In genomic region chr1:178936457-178936856, GRCm38 (mm10) we compare ENCODE assay signal across 16 mouse cellular contexts.
A peak's percentile ranks its signal among the peaks of the same experiment; 100 is the strongest.
DNase-seq lines count a peak whose midpoint lies in the region; ATAC-seq and TF ChIP-seq lines count a peak whose summit lies in the region.
"Had no signal": no experiment of that assay in that cellular context is flagged by ENCODE, and none has a peak within 500 bp of the region (broad histone marks: within the 10 kb centered on the region; RNA-seq: fewer than 3 reads in every experiment).

No protein-coding gene starts in this region.

- no peaks in the 10 kb centered on the region for H3K4me1 ChIP-seq in forebrain, embryonic 11.5 days (replicated peaks; ENCODE audit: control insufficient read depth, insufficient read depth, low read length)
- peaks cover 9% of the 10 kb centered on the region for H3K4me1 ChIP-seq in forebrain, embryonic 10.5 days
- no peaks in the 10 kb centered on the region for H3K4me1 ChIP-seq in kidney, adult 2 months (ENCODE audit: control insufficient read depth, insufficient read depth, low read length)
- H3K4me1 ChIP-seq in kidney, embryonic 16.5 days (ENCODE audit: insufficient read depth, low read length), result no peaks in the 10 kb centered on the region
- H3K4me1 ChIP-seq: liver, embryonic 15.5 days had no signal

- H3K27me3 ChIP-seq in forebrain, embryonic 11.5 days (ENCODE audit: control insufficient read depth, insufficient read depth, low read length), result no peaks in the 10 kb centered on the region
- H3K27me3 ChIP-seq in forebrain, embryonic 10.5 days (ENCODE audit: poor library complexity, severe bottlenecking), result no peaks in the 10 kb centered on the region
- H3K27me3 ChIP-seq in kidney, adult 2 months (replicated peaks; ENCODE audit: control insufficient read depth, insufficient read depth, low read length), result no peaks in the 10 kb centered on the region
- H3K27me3 ChIP-seq in Patski, result no peaks in the 10 kb centered on the region
- H3K27me3 ChIP-seq in kidney, embryonic 16.5 days (ENCODE audit: insufficient read depth, low read length), result no peaks in the 10 kb centered on the region
- H3K27me3 ChIP-seq: liver, embryonic 15.5 days; midbrain, embryonic 12.5 days; neural tube, embryonic 12.5 days had no signal

- no peaks in the 10 kb centered on the region for H3K36me3 ChIP-seq in forebrain, embryonic 11.5 days (ENCODE audit: control insufficient read depth, insufficient read depth, low read length)
- H3K36me3 ChIP-seq in forebrain, embryonic 10.5 days (replicated peaks), result 0 out of 2 replicates have a peak, but pooled peaks cover 8% of the 10 kb centered on the region
- no peaks in the 10 kb centered on the region for H3K36me3 ChIP-seq in kidney, adult 2 months (ENCODE audit: control insufficient read depth, insufficient read depth, low read length)
- peaks cover 10% of the 10 kb centered on the region for H3K36me3 ChIP-seq in kidney, embryonic 16.5 days (ENCODE audit: insufficient read depth, low read length)
- H3K36me3 ChIP-seq: G1E; liver, embryonic 15.5 days; midbrain, embryonic 12.5 days had no signal

- H3K9me3 ChIP-seq in forebrain, embryonic 11.5 days (ENCODE audit: control insufficient read depth, low read length), result no peaks in the 10 kb centered on the region
- no peaks in the 10 kb centered on the region for H3K9me3 ChIP-seq in forebrain, embryonic 10.5 days
- no peaks in the 10 kb centered on the region for H3K9me3 ChIP-seq in kidney, embryonic 16.5 days (ENCODE audit: low read length)
- H3K9me3 ChIP-seq: G1E; liver, embryonic 15.5 days; midbrain, embryonic 12.5 days; neural tube, embryonic 12.5 days had no signal

- no peak for ATAC-seq in forebrain, embryonic 11.5 days (replicated peaks; ENCODE audit: low FRiP score)
- no peak for ATAC-seq in Patski
- peak; percentile 64 for ATAC-seq in kidney, embryonic 16.5 days (ENCODE audit: low FRiP score, low TSS enrichment)
- ATAC-seq: activated CD4-positive, CD25-positive, alpha-beta regulatory T cell, adult 4 months; intestine, embryonic 16.5 days had no signal

- in situ Hi-C loops in Patski (cut with MboI; ENCODE audit: low pct_unique_long_range_greater_than_20kb), result no loop called here

- WGBS in forebrain, embryonic 11.5 days, result 78% methylated on average over 4 of the region's 4 CpGs
- WGBS in forebrain, embryonic 10.5 days, result 78% methylated on average over 4 of the region's 4 CpGs
- 27% methylated on average over 4 of the region's 4 CpGs for WGBS in kidney, adult 2 months
- WGBS in kidney, embryonic 16.5 days, result 33% methylated on average over 4 of the region's 4 CpGs

- no peak for TF ChIP-seq POLR2A in kidney, adult 2 months (IDR thresholded peaks at IDR 0.05; ENCODE audit: low read depth, low read length)

- POLR2A ChIA-PET in Patski (lab: Charles Lee), result no interaction called here

- peak; percentile 25 for DNase-seq in forebrain, embryonic 11.5 days (ENCODE audit: low spot score)
- DNase-seq in forebrain, embryonic 10.5 days (ENCODE audit: extremely low spot score, low spot score), result no peak
- DNase-seq in kidney, adult 2 months, result peak; percentile 16
- DNase-seq in kidney, postnatal 36 days, result no peak
- peak; percentile 27 for DNase-seq in Patski (ENCODE audit: low read depth, low spot score)
- no peak for DNase-seq in natural killer cell, adult 2 months (ENCODE audit: low spot score in 2 of 2)
- DNase-seq in urinary bladder, adult 2 months (ENCODE audit: low spot score), result no peak
- DNase-seq: cerebellum, postnatal 14 days; retina, postnatal 1 day had no signal

- no peak overlapping the region for H3K4me3 ChIP-seq in forebrain, embryonic 11.5 days (ENCODE audit: low read depth, low read length)
- no peak overlapping the region for H3K4me3 ChIP-seq in forebrain, embryonic 10.5 days
- no peak overlapping the region for H3K4me3 ChIP-seq in kidney, adult 2 months (ENCODE audit: insufficient read depth, low read depth, low read length)
- no peak overlapping the region for H3K4me3 ChIP-seq in kidney, embryonic 16.5 days (ENCODE audit: low read length)
- H3K4me3 ChIP-seq: liver, embryonic 15.5 days; midbrain, embryonic 12.5 days; neural tube, embryonic 12.5 days had no signal

- H3K27ac ChIP-seq in forebrain, embryonic 11.5 days (ENCODE audit: low read depth, low read length), result no peak overlapping the region
- no peak overlapping the region for H3K27ac ChIP-seq in forebrain, embryonic 10.5 days
- no peak overlapping the region for H3K27ac ChIP-seq in kidney, adult 2 months (ENCODE audit: insufficient read depth, low read depth, low read length)
- H3K27ac ChIP-seq in kidney, embryonic 16.5 days (ENCODE audit: low read length), result no peak overlapping the region; the same call in 1 of the 2 replicates
- H3K27ac ChIP-seq: liver, embryonic 15.5 days; midbrain, embryonic 12.5 days; neural tube, embryonic 12.5 days had no signal

- H3K4me2 ChIP-seq in forebrain, embryonic 11.5 days (ENCODE audit: low read depth, low read length, severe bottlenecking), result no peak overlapping the region
- no peak overlapping the region for H3K4me2 ChIP-seq in kidney, embryonic 16.5 days (replicated peaks; ENCODE audit: low read depth, low read length)
- H3K4me2 ChIP-seq: liver, embryonic 15.5 days; midbrain, embryonic 12.5 days; neural tube, embryonic 12.5 days had no signal

- TF ChIP-seq CTCF in kidney, adult 2 months (conservative IDR thresholded peaks at IDR 0.05; ENCODE audit: insufficient read depth, insufficient read length, low read depth, low read length), result no peak
- no peak for TF ChIP-seq CTCF in Patski (IDR thresholded peaks at IDR 0.05)

- no peak overlapping the region for H3K9ac ChIP-seq in forebrain, embryonic 11.5 days (ENCODE audit: low read length)
- H3K9ac ChIP-seq in kidney, embryonic 16.5 days (replicated peaks; ENCODE audit: low read length), result no peak overlapping the region
- H3K9ac ChIP-seq: liver, embryonic 15.5 days; midbrain, embryonic 12.5 days; neural tube, embryonic 12.5 days had no signal

- CTCF ChIA-PET in Patski (lab: Charles Lee), result no interaction called here

Comparison
In these comparisons a context has a peak if more than half of its experiments do, and no peak if none do; other contexts are left out.
1. DNase-seq: peak in forebrain, embryonic 11.5 days (single experiment), kidney, adult 2 months (single experiment) and Patski (single experiment); none in forebrain, embryonic 10.5 days (single experiment), kidney, postnatal 36 days (0 of 2), natural killer cell, adult 2 months (0 of 2) and urinary bladder, adult 2 months (single experiment).